Mouse (Mus musculus) adrenal gland, adult 8-10 months (tissue): Measurements from ENCODE around the gene Nlrp6. TPM values are rescaled to one million over a fixed set of nuclear protein-coding genes. Genes with fewer than 3 reads are reported as not detected.
A peak's percentile ranks its signal among the peaks of the same experiment; 100 is the strongest.
"Not testable (repeated sequence)": the region's sequence is repeated elsewhere in the genome, so short reads cannot be mapped to it uniquely, and the experiment has no call there.

Source experiments
- DNase-seq: peaks from one replicate; pipeline ENCODE4 v3.0.0; 2022
- total RNA-seq, 4 experiments: library from RNA; stranded (reverse); gene quantifications; 2 replicates each; pipeline ENCODE4 v1.2.4; 2022

Gene Nlrp6
- total RNA-seq, 4 experiments from 2014 or later: 1.4 to 4.0 (median 2.9) TPM

DNA sequence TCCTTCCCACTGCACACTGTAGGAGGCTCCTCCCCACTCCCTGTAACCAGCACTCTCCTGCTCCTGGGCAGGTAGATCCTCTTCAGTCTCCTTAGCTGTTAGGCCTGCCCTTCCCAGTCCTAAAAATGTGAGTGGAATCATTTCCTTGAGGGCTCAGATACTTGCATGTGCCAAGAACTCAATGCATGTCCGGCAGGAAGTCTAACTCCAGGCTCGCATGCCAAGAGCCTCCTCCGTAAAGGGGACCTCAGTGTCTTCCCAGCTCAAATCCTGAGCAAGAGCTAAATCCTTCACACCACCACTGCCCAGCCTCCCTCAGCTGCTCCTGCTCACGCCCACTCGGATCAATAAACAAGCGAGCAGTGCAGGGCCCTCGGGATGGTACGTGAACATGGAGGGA, 30.3 kb downstream of the Nlrp6 start:
- no peak for DNase-seq

DNA sequence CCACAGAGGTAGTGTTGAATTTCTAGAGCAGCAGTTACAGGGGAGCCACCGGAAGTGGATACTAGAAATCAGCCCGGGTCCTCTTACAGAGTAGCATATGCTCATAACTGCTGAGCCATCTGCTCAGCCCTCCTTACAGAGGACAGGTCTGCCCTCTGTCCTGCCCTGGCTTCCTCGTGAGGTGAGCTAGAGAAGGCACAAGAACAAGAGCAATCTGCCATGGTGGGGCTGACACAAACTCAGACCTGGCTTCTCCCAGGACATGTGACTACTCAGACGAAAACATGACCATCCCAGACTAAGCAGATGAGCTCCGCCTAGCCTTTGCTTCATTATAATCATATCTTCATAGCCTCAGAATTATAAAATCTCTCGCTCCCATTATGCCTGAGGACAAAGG, 31.1 kb downstream of the Nlrp6 start:
- DNase-seq: no peak

DNA sequence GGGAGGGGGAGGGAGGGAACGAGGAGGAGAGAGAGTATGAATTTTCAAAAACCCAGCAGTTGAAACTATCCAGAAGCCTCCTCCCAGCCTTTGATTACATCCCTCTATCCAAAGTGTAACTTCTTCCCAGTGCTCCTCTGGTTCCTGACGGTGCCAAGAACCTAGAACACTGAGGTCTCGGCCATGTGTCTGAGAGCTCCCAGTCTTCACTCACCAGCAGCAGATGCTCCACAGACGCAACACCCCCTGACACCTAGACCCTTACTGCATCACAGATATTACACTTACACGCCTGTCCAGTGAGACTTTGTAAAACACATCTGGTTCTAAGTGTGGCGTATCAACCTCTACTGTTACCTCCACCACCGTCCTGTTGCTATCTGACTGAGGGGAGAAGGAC, 31.7 kb downstream of the Nlrp6 start:
- no peak for DNase-seq

DNA sequence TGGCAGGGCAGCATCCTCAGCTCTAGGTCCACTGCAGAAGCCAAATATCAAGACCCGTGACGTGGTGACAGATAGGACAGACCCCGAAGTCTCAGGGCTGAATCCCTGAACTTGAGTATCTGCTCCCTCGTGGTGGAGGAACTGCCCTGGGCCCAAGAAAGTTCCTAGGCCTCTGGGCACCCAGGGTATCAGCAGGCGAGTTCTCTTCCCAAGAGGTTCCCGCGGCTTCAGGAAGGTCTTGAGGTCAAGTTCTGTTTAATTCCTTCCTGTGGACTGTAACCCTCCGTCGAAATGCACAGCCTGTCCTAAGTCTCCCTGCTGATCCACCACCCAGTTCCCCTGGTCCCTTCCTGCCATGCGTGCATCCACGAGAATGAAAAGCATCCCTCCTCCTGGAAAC, 32.4 kb downstream of the Nlrp6 start:
- DNase-seq: no peak

DNA sequence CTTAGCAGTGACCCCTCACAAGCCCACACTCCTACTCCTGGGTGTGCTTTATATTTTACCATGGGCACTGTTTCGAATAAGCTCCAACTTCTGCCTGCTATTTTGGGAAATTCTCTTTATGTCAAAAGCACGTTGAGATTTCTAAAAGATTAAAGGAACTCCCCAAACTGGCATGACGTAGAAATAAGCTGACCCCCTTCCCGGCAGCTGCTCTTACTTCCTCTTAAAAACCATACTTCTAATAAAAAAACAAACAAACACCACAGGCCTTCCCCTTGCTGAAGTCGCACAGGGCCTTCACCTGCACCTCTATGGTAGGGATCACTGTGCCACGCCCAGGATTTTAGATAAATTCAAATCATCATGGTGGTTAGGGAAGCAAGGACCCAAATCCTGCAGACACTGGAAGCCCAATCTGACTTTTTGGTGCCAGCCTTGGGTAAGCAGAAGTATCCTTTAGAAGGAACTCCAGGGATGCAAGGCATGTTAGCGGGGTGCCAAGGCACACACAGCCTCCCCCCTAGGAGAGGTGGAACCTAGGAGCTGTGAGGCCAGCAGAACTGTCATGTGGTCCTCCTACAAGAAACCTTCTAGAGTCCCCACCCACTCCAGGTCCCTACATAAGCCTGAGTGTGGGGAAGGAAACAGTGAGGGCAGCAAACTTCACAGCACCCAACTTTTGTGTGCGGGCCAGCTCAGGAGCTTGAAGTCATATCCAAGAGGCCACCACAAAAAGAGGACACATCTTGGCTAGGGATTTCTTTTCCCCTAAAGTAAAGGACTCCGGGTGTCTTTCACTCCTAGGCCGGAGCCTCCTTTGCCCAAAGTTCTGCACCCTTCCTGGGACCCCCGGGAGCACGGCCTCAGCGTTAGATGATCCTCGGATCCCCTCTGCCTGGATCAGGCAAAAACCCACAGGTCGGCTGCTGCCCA, 33.4 kb downstream of the Nlrp6 start:
- no peak for DNase-seq

DNA sequence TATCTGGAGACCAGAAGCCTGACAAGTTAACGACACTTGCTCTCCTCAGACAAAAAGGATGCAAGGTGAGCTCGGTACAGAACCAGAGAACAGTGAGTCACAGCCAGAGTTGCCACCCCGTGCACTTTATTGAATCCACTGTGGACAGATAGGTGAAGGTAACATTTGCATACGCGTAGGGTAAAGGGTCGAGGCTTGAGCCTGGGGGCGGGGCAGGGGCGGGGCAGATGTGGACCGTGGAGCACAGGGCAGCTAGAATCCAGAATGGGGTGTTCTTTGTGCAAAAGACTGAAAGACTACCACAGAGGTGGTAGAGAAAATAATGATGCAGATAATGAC, 34.0 kb downstream of the Nlrp6 start:
- DNase-seq: no peak

DNA sequence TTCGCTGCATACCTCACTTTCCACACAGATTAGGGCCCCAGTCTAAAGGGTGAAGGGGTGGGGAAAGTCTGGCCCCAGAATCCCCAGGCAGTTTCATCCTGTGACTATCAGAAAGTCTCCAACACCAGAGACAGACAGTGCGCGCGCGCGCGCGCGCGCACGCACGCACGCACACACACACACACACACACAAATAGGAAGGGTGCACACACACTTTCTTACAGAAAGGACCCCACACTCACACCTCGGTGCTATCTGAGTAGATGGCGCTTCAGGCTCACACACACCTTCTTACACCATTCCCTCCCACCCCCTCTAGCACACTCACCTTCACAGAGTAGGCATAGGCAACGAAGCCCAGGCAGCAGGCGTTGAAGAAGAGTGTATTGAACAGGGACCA, 34.6 kb downstream of the Nlrp6 start:
- DNase-seq: no peak

DNA sequence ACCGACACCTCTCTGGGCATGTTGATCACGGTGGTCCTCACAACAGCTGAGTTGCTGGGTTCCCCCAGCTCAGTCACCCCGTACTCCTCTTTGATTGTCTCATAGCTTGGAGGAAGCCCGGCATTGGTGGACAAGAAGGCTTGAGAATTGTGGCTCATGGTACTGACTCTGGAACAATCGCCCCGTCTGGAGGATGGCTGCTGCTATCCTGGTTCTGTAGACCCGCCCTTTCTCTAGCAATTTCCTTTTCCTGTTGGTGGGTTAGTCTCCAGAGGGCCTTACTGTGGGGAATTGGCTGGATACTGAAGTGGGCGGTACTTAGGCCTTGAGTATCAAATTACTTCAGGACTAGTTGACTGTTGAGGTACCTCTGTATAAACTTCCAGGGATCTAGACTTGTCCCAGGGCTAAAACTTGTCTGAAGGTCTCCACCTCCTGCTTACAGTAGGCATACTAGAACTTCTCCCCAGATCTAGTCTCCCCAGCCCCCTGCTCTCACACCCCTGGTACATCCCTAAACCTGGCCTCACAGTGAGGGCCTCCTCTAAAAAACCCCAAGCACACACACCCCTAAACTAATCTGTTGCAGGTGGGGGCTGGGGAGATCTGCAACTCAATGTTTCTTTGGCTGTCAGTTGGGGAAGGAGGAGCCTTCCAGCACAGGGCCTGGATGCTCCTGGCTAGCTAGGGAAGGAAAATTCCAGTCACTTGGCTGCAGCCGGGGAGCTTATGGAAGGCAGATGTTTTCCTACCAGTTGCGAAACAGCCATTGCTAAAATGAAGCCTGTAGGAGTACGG, 35.3 kb downstream of the Nlrp6 start, which contains the start of the genes Gm45717 and Ifitm2:
Gene Gm45717, minus strand, starts transcription at position 180 of the 798 bp plus-strand sequence.
Gene Ifitm2, minus strand, starts transcription at position 230 of the 798 bp plus-strand sequence.
- DNase-seq: peak; percentile 85

DNA sequence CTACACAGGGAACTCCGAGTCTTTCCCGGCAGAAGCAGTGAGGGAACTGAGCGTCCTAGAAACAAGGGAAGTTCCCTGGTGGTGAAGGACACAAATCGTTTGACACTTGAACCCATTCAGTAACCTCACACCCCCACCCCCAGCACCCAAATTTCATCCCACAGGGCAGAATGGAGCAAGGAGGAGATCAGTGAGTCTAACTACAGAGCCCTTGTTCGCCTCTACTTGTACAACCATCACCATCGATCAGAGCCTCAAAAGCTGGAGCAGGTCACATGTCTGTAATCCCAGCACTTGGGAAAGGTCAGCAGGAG, 35.8 kb downstream of the Nlrp6 start:
- DNase-seq: no peak

DNA sequence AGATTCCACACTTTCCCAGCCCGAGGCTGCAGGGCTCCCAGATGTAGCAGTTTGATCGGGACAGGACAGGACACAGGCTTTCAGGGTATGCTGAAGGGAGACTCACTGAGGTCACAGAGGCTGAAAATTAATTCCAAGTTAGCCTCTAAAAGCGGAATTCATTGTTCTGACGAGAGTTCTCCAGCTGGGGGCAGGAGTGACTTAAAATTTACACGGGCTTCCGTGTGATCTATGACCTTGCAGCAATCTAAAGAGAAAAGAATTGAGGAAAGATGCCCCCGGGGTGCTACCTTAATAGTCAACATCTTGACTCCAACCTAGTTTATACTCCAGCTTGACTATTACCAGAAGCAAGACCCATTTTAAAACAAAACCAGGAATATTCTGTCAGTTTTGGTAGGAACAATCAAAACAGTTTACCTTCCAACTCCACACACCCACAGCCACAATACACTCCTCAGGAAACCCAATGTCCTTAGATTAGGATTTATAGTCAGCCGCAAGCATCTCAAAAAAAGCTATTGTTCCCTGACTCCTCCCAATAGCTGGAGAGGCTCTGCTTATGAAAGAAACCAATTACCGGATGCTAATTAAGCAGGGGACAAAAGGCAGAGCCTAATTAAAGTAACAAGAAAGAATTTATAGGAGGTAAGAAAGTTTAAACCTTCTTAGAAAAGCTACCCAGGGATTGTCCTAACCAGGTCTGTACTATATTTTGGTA, 38.6 kb downstream of the Nlrp6 start:
- DNase-seq: no peak

DNA sequence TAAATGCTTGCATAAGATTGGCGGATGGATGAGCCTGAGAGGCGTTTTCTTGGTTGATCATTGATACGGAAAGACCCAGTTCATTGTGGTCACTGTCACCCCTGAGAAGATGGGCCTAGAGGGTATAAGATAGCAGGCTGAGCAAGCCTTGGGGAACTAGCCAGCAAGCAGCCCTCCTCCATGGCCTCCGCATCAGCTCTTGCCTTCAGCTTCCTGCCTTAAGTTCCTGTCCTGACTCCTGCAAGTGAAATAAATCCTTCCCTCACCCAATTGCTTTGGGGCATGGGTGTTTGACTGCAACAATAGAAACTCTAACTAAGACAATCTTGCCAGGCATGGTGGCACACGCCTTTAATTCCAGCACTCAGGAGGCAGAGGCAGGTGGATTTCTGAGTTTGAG, 39.3 kb downstream of the Nlrp6 start:
- no peak for DNase-seq

DNA sequence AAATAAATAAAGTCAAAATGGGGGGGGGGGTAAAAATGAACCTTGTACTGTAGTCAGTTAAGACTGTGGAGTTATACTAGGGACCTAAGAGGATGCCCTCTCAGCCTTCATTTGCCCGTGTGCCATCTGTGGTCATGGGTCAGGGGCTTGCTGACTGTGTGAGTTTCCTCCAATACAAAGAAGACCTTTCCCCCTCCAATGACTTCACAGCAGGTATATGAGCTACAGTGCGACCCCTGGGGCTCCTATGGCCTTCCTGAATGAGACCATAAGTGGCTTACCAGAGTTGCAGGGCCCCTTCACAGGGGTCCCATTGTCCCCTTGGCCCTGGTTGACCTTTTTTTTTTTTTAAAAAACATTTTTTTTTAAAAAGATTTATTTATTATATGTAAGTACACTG, 40.7 kb downstream of the Nlrp6 start:
- no peak for DNase-seq

DNA sequence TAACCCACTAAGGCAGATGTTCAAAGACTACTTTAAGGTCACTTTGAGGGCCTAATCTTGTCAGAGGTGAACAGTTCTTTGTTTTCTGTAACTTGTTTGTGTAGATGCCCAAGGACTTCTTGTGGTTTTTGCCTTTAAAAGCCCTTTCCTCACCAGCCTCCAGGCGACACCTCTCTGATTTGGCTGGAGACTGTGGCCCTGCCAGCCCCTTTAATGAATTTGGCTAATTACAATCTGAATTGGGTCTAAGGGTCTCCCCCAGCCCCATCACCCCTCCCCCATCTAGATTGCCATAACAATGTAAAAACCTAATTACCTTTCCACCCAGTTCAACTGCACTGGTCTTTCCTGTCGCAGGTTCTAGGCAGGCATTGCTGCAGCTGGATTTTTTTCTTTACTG, 42.0 kb downstream of the Nlrp6 start:
- no peak for DNase-seq

DNA sequence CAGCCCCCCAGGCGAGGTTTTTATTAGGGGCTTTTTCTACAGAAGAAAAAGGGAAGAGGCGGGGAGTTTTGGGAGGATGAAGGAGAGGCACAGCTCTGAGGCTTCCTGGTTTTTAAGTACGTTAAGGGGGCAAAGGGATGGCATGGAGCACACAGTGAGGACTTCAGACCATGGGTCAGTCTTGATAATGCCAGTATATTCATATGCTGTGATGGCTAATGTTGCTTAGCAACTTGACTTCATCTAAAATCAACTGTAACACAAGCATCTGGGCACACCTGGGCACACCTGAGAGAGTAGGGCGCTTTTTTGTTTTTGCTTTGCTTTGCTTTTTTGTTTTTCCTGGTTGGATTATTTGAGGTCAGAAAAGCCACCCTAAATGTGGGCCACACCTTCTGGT, 46.2 kb downstream of the Nlrp6 start, which contains the start of gene Ifitm1:
Gene Ifitm1, plus strand, starts transcription at position 301 of the 400 bp plus-strand sequence.
- no peak for DNase-seq

DNA sequence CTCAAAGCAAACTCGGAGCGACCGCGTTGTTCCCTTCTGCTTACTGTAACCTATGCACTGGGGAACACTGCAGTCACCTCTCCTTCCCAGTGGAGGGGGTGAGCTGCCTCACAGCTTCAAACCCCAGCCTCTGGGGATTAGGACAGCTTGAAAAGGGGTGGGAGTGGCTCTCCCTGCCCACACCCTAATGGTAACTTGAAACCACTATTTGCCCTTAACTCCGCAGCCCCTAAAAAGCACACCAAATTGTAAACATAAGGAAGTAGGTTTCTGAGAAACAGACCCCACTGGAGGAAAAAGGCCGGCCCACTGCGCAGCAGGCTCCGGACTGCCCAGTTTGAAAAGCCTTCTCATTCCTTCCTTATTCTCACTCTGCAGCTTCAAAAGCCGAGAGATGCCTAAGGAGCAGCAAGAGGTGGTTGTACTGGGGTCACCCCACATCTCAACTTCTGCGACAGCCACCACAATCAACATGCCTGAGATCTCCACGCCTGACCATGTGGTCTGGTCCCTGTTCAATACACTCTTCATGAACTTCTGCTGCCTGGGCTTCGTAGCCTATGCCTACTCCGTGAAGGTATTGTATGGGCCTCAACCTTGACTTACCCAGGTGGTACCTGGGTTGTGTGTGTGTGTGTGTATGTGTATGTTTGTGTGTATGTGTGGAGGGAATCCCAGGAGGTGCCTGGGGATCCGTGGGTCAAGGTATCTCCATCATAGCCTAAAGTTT, 47.3 kb downstream of the Nlrp6 start:
- DNase-seq: no peak

DNA sequence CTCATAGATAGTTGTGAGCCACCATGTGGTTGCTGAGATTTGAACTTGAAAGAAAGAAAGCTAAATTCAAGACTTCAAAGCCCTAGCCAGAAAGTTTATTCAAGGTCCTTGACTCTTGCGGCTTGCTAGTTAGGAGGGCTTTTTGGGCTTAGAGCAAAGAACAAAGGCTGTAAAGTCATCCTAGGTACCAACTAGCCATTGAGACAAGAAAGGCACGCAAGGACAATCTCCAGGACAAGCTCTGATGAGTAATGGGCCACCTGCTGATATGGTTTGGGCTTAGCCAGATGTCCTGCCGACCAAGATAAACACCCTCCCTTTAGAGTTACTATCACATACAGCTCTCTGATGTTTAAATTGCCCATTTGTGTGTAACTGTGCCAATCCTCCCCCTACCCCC, 48.0 kb downstream of the Nlrp6 start:
- DNase-seq: not testable (repeated sequence)

DNA sequence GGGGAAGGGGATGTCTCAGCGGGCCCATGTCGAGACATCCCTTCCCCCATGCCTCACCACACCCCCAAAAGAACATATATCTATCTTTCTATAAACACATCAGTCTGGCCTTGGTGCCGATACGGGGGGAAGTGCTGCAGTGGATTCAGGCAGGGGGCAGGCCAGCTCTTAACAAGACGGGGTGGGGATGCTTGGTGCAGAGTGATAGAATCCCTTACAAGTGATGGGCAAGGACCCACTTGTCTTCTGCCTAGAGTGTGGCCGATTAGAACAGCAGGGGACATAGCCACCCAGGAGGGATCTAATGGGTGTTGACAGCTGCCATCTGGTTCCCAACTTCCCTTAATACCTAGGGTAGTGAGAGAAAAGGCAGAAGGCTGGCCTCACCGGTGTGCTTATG, 50.2 kb downstream of the Nlrp6 start:
- DNase-seq: no peak

DNA sequence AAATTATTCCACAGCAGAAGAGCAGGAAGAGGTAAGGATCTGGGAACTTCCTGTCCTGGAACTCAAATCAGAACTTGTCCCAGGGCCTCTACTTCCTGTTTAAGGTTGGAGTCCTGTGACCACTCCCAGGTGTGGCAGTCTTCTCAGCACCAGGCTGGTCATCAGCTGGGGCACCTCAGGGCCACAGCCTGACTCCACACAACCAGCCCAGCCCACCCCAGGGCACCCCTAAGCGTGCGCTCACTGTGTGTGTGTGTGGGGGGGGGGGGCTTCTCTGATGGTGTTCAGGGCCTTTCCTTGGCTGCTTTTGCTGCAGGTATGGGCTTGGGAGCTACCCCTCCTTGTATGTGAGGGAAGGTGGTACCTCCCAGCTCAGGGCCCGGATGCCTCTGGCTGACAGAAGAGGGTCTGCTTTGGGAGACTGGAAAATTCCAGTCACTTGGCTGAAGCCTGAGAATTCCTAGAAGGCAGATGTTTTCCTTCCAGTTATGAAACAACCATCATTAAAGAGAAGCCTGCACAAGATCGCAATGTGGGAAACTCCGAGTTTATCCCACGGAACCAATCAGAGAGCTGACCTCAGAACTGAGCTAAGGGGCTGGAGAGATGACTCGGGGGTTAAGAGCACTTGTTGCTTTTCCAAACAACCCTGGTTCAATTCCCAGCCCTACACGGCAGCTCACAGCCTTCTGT, 50.9 kb downstream of the Nlrp6 start:
- DNase-seq: no peak

DNA sequence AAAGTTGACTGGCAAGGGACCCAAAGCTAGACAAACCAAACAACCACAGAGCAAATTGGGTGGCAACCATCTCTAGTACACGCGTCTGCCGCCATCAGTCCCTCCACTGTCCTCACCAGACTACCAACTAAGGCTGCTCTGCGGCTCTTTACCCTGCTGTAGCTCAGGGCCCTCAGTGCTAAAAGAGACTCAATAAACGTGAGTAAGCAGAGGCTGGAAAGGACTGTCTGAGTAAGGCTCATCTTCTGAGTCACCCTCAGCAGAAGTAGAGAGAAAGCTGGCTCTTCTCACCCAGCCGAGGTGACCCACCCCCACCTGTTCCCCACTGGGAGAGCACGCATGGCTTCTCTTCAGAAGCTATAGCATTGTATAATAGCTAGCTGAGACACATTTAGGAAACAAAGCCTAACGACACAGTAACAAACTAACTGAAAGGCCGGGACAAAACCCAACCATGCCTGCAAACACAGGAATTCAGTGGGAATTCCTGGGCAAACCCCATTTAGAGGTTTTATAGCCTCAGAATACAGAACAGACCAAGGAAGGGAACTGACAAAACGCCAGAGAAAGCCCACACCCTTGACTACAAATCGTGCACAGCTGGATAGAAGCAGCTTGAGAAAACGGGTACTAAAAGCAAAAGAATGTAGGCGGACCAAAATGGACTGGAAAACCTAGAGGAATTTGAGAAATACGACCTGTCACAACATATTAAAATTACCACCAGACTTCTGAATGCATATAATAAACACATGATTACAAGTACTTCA, 52.9 kb downstream of the Nlrp6 start:
- no peak for DNase-seq

DNA sequence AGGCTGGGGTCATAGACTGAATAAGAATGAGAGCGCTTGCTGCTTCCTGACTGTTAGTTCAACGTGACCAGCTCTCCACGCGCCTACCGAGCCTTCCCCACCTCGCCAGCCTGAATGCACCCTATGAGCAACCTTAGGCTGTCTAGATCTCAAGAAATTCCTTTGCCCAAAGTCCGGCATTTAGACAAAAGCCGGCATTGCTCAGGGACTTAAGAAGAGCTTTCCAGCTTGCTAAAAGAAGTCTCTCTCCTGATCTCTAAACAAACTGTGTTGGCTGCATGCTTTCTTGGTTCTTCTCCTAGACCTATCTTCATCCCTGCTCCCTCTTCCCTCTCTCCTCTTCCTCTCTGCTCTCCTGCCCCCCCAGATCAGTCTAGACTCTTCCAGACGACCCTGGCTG, 54.2 kb downstream of the Nlrp6 start:
- no peak for DNase-seq

DNA sequence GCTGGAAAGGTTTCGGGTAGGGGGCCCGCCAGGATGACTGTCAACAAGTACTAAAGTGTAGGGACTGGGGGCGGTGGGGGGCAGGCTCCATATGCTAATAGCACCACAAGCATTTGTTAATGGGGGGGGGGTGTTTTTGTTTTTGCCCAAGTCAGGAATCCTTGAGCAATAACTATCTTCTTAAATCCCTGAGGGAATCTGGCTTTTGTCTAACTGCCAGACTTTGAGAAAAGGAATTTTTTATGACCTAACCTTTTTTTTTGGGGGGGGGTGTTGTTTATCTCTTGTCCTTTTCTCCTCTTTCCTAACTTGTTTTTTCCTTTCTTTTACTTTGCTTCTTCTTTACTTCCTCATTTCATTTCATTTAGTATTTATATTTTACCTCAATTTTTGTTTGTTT, 54.8 kb downstream of the Nlrp6 start:
- no peak for DNase-seq
